Mouse (Mus musculus) T-helper 2 cell (primary cell): ENCODE results near the gene Zfp683.

Source experiments
- in situ Hi-C: fragments of 300-600 bp; cut with MboI, MseI; formaldehyde crosslinking; loops from one replicate; pipeline ENCODE4 v1.15.1; 2025; ENCODE audit warnings: high pct_unique_total_duplicates

Gene Zfp683

GRCm38 (mm10) chr4:134090521-134091224 lies 37.0 kb downstream of the Zfp683 start:
- in situ Hi-C loops: loop anchor here (5.0 kb wide), 1 partner anchor 37 kb away; the partner anchor contains the start of gene Sh3bgrl3

- in situ Hi-C loops: loop anchor here (5.0 kb wide), 1 partner anchor 36 kb away; the partner anchor contains the start of gene Sh3bgrl3
Measured at GRCm38 (mm10) chr4:134091225-134091529, 37.5 kb downstream of the Zfp683 start.

GRCm38 (mm10) chr4:134092382-134093288 lies 39.0 kb downstream of the Zfp683 start:
- in situ Hi-C loops: loop anchor here (5.0 kb wide), 1 partner anchor 35 kb away; the partner anchor contains the start of gene Sh3bgrl3

GRCm38 (mm10) chr4:134094004-134094564 lies 40.4 kb downstream of the Zfp683 start:
- in situ Hi-C loops: loop anchor here (5.0 kb wide), 1 partner anchor 33 kb away; the partner anchor contains the start of gene Sh3bgrl3

GRCm38 (mm10) chr4:134094923-134095547 lies 41.4 kb downstream of the Zfp683 start, which contains the start of gene Cd52:
Cd52 (minus strand) TSS chr4:134095082.
- in situ Hi-C loops: loop anchor here (5.0 kb wide), 1 partner anchor 32 kb away; the partner anchor contains the start of gene Sh3bgrl3

- in situ Hi-C loops: no loop called here
Measured at GRCm38 (mm10) chr4:134096120-134096519, 42.5 kb downstream of the Zfp683 start.

GRCm38 (mm10) chr4:134097015-134097608 lies 43.5 kb downstream of the Zfp683 start:
- in situ Hi-C loops: no loop called here

GRCm38 (mm10) chr4:134098628-134099027 lies 45.0 kb downstream of the Zfp683 start:
- in situ Hi-C loops: no loop called here

GRCm38 (mm10) chr4:134100245-134100644 lies 46.6 kb downstream of the Zfp683 start:
- in situ Hi-C loops: loop anchor here (25.0 kb wide), 1 partner anchor 2012 kb away; no protein-coding TSS in a partner anchor

- in situ Hi-C loops: loop anchor here (25.0 kb wide), 1 partner anchor 2010 kb away; no protein-coding TSS in a partner anchor
Measured at GRCm38 (mm10) chr4:134101979-134102741, 48.5 kb downstream of the Zfp683 start, which contains the start of gene Ubxn11. Ubxn11 (plus strand) TSS chr4:134102570.

GRCm38 (mm10) chr4:134102742-134103119 lies 49.1 kb downstream of the Zfp683 start:
- in situ Hi-C loops: loop anchor here (25.0 kb wide), 1 partner anchor 2010 kb away; no protein-coding TSS in a partner anchor

GRCm38 (mm10) chr4:134106105-134106504 lies 52.5 kb downstream of the Zfp683 start:
- in situ Hi-C loops: loop anchor here (5.0 to 25.0 kb wide), 2 partner anchors 71 to 2006 kb away; no protein-coding TSS in a partner anchor

GRCm38 (mm10) chr4:134107730-134108129 lies 54.1 kb downstream of the Zfp683 start:
- in situ Hi-C loops: loop anchor here (5.0 to 25.0 kb wide), 2 partner anchors 70 to 2005 kb away; no protein-coding TSS in a partner anchor

GRCm38 (mm10) chr4:134108196-134108595 lies 54.6 kb downstream of the Zfp683 start:
- in situ Hi-C loops: loop anchor here (5.0 to 25.0 kb wide), 2 partner anchors 69 to 2004 kb away; no protein-coding TSS in a partner anchor
